Mouse (Mus musculus) liver, postnatal 0 days (tissue): ENCODE results near the gene Zbtb20.

Source experiments
- CTCF ChIP-seq: sonication (generic); IDR thresholded peaks from 2 replicates; pipeline ENCODE4 v1.5.1; 2016; ENCODE audit warnings: antibody characterized with exemption, low read depth
- EP300 ChIP-seq: IDR thresholded peaks from 2 replicates; pipeline ENCODE4 v1.6.1; 2016; ENCODE audit warnings: antibody characterized with exemption, low read depth, mild to moderate bottlenecking

- TF ChIP-seq CTCF (no peak), EP300 (no peak)
These were observed 731.4 kb downstream of the Zbtb20 start for GRCm38 (mm10) chr16:43607086-43607485.
